Mouse (Mus musculus): ENCODE results near the gene Ei24. TPM values are rescaled to one million over a fixed set of nuclear protein-coding genes. Genes with fewer than 3 reads are reported as not detected.

The Ei24 gene
- polyA plus RNA-seq, 1 experiment from 2014 or later: 61.6 TPM

DNA sequence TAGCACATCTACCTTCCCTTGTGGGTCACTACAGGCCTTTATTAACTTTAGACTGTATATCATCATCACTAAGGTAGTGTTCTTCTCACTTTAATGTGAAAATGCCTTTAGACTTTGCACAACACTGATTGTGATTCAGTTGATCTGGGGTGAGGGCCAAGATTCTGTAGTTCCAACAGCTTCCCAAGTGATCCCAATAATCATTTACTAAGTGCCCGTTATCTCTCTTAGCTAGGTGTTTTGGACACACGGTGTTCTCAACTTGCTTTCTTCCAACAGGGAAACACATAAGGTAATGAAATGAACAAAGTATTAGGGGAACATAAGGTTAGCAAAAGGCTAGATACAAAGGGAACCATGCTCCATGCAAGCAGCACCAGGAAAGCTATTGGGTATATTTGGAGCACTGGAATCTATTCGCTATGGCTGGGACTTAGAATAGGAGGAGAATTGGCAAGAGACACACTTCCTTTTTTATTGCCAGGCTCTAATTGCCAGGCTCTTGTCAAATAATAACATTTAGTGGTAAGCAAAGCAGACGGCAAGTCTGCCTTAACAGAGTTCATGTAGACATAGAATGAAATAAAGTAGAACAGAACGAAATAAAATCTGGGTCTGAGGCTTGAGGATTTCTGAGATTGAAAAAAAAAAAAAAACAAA lies 11.1 kb upstream of the Ei24 start:
- ATAC-seq (peak; percentile 97), DNase-seq (peak; percentile 16)
- Histone ChIP-seq H3K9me3 (ENCODE audit: low read length) (no peaks in the 10 kb centered on the region), H3K27ac (ENCODE audit: low read depth) (peak overlapping the region; percentile 84), H3K36me3 (replicated peaks; ENCODE audit: insufficient read depth, low read length) (no peaks in the 10 kb centered on the region), H3K4me3 (ENCODE audit: low read depth, low read length) (no peak overlapping the region), H3K9ac (replicated peaks) (no peak overlapping the region), H3K27me3 (ENCODE audit: insufficient read depth, low read length) (no peaks in the 10 kb centered on the region), H3K4me1 (ENCODE audit: insufficient read depth) (peaks cover 6% of the 10 kb centered on the region; the same call in 1 of the 2 replicates), H3K4me2 (ENCODE audit: low read depth, low read length) (no peak overlapping the region)
- TF ChIP-seq EP300 (IDR thresholded peaks at IDR 0.05; ENCODE audit: low read depth): peak; percentile 70; the same call in 1 of the 2 replicates
- TF ChIP-seq CTCF (IDR thresholded peaks at IDR 0.05; ENCODE audit: low read depth): no peak
- WGBS (ENCODE audit: insufficient replicate concordance): 69% methylated on average over 5 of the region's 5 CpGs

DNA sequence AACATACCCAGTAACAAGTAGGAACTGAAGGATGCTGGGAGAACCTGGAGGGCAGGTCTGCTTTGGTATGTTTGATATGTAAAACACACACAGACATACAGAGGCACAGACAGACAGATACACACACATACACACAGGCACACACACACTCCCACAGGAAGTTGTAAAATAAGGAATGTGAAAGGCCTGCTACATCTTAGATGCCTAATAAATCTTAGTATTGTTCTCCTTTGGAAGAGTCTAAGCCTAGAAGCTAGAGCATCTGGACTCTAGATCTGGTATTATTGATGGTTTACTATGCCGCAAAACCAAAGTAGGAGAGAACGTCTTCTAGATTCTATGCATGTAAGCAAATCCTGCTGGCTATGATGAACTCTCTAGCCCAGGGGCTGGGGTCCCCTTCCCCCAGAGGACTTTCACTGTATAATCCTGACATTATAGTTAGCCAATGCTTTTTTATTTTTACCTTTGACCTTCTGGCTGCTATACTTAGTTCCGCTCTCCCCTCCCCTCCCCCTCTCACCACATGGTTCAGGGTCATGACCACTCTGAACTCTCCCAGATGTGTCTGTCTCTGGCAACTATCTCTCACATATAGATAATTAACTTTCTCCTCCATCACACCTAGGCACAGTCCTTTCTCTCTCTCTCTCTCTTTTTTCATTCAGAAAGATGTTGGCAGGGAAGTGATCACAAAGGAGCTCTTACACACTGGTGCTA lies 8.2 kb upstream of the Ei24 start:
- WGBS (ENCODE audit: insufficient replicate concordance): 88% methylated on average over 3 of the region's 3 CpGs

DNA sequence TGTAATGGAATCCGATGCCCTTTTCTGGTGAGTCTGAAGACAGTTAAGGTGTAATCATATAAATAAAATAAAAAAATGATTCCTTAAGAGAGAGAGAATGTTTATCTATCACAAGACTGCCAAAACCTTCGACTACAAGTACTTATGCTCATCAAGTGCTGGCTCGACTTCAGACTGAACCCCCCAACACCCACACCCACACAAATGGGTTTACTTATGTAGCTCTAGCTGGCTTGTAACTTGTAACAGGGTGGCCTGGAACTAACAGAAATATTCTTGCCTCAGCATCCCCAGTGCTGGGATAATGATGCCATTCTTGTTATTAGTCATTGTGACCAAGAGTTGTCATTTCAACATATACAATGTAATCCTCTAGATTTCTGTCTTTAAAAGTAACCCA lies 6.7 kb upstream of the Ei24 start:
- Histone ChIP-seq H3K27ac (ENCODE audit: low read depth) (no peak overlapping the region), H3K4me1 (ENCODE audit: insufficient read depth) (peaks cover 6% of the 10 kb centered on the region; the same call in 1 of the 2 replicates), H3K36me3 (replicated peaks; ENCODE audit: insufficient read depth, low read length) (no peaks in the 10 kb centered on the region), H3K4me3 (ENCODE audit: low read depth, low read length) (no peak overlapping the region), H3K9me3 (ENCODE audit: low read length) (no peaks in the 10 kb centered on the region), H3K27me3 (ENCODE audit: insufficient read depth, low read length) (no peaks in the 10 kb centered on the region), H3K9ac (replicated peaks) (no peak overlapping the region), H3K4me2 (ENCODE audit: low read depth, low read length) (no peak overlapping the region)
- no peak for ATAC-seq
- TF ChIP-seq CTCF (IDR thresholded peaks at IDR 0.05; ENCODE audit: low read depth): no peak
- TF ChIP-seq EP300 (IDR thresholded peaks at IDR 0.05; ENCODE audit: low read depth): no peak
- WGBS (ENCODE audit: insufficient replicate concordance): 65% methylated on average over 3 of the region's 3 CpGs
- DNase-seq: no peak

More for the DNA sequence above, 8.2 kb upstream of the Ei24 start:
- no peaks in the 10 kb centered on the region for H3K36me3 ChIP-seq (replicated peaks; ENCODE audit: insufficient read depth, low read length)
- H3K27me3 ChIP-seq (ENCODE audit: insufficient read depth, low read length): no peaks in the 10 kb centered on the region
- peaks cover 6% of the 10 kb centered on the region; the same call in 1 of the 2 replicates for H3K4me1 ChIP-seq (ENCODE audit: insufficient read depth)
- ATAC-seq: 0 out of 2 replicates have a peak, but pooled peaks have one; percentile 14
- H3K4me2 ChIP-seq (ENCODE audit: low read depth, low read length): no peak overlapping the region
- DNase-seq: peak; percentile 19
- H3K27ac ChIP-seq (ENCODE audit: low read depth): no peak overlapping the region
- no peak overlapping the region for H3K4me3 ChIP-seq (ENCODE audit: low read depth, low read length)
- H3K9me3 ChIP-seq (ENCODE audit: low read length): no peaks in the 10 kb centered on the region
- TF ChIP-seq EP300 (IDR thresholded peaks at IDR 0.05; ENCODE audit: low read depth): no peak
- TF ChIP-seq CTCF (IDR thresholded peaks at IDR 0.05; ENCODE audit: low read depth): no peak
- H3K9ac ChIP-seq (replicated peaks): no peak overlapping the region

DNA sequence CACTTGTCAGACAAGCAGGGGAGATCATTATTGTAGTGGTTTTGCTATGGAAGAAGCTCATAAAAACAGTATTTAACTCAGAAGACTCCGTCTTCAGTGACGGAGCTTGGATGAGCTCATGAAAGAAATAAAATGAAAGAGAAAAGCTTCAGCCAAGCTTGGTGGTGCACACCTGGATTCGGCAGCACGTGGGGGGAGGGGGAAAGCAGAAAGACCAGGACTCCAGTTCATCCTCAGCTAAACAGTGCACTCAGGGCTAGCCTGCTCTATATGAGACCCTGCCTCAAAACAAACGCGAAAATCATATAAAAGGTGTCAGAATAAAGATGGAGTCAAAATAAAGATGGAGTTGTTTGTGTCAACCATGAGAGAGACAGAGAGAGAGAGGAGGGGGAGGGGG lies 6.2 kb upstream of the Ei24 start:
- Histone ChIP-seq H3K4me1 (ENCODE audit: insufficient read depth) (peaks cover 6% of the 10 kb centered on the region; the same call in 1 of the 2 replicates), H3K4me2 (ENCODE audit: low read depth, low read length) (no peak overlapping the region), H3K36me3 (replicated peaks; ENCODE audit: insufficient read depth, low read length) (no peaks in the 10 kb centered on the region), H3K9me3 (ENCODE audit: low read length) (no peaks in the 10 kb centered on the region), H3K4me3 (ENCODE audit: low read depth, low read length) (no peak overlapping the region), H3K27ac (ENCODE audit: low read depth) (no peak overlapping the region), H3K27me3 (ENCODE audit: insufficient read depth, low read length) (no peaks in the 10 kb centered on the region), H3K9ac (replicated peaks) (no peak overlapping the region)
- no peak for TF ChIP-seq CTCF (IDR thresholded peaks at IDR 0.05; ENCODE audit: low read depth)
- TF ChIP-seq EP300 (IDR thresholded peaks at IDR 0.05; ENCODE audit: low read depth): no peak
- ATAC-seq (no peak), DNase-seq (no peak)
- WGBS (ENCODE audit: insufficient replicate concordance): 73% methylated on average over 6 of the region's 6 CpGs

DNA sequence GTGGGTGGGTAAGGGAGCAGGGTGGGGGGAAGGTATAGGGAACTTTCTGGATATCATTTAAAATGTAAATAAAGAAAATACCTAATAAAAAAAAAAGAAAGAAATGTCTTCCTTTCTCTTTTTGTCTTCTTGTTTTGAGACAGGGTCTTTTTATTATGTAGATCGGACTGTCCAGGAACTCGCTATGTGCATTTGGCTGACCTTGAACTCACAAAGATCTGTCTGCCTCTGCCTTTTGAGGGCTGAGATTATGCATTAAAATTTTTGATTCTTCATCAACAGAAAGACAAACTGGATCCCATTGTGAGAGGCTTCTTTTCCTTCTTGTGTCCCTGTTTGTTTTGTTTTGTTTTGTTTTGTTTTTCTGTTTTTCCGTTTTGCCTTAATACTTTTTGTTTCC lies 5.8 kb upstream of the Ei24 start:
- Histone ChIP-seq H3K9ac (replicated peaks) (no peak overlapping the region), H3K27ac (ENCODE audit: low read depth) (no peak overlapping the region), H3K4me3 (ENCODE audit: low read depth, low read length) (no peak overlapping the region), H3K4me2 (ENCODE audit: low read depth, low read length) (no peak overlapping the region), H3K4me1 (ENCODE audit: insufficient read depth) (peaks cover 6% of the 10 kb centered on the region; the same call in 1 of the 2 replicates), H3K27me3 (ENCODE audit: insufficient read depth, low read length) (no peaks in the 10 kb centered on the region), H3K36me3 (replicated peaks; ENCODE audit: insufficient read depth, low read length) (no peaks in the 10 kb centered on the region), H3K9me3 (ENCODE audit: low read length) (no peaks in the 10 kb centered on the region)
- WGBS (ENCODE audit: insufficient replicate concordance): 82% methylated on average over 3 of the region's 3 CpGs
- TF ChIP-seq EP300 (IDR thresholded peaks at IDR 0.05; ENCODE audit: low read depth): no peak
- TF ChIP-seq CTCF (IDR thresholded peaks at IDR 0.05; ENCODE audit: low read depth): no peak
- DNase-seq (no peak), ATAC-seq (no peak)

DNA sequence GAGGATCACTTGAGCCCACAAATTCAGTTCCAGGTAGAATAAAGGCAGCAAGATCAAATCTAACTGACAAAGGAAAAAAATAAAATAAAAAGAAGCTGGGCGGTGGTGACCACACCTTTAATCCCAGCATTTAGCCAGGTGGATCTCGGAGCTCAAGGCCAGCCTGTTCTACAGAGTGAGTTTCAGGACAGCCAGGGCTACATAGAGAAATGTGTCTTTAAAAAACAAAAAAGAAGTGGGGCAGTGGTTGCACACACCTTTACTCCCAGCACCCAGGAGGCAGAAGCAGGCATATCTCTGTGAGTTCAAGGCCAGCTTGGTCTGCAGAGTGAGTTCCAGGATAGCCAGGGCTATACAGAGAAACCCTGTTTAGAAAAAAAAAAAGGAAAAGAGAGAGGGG lies 4.8 kb upstream of the Ei24 start:
- no peak for DNase-seq
- no peaks in the 10 kb centered on the region for H3K9me3 ChIP-seq (ENCODE audit: low read length)
- WGBS (ENCODE audit: insufficient replicate concordance): 74% methylated on average over 2 of the region's 2 CpGs
- no peaks in the 10 kb centered on the region for H3K36me3 ChIP-seq (replicated peaks; ENCODE audit: insufficient read depth, low read length)
- TF ChIP-seq EP300 (IDR thresholded peaks at IDR 0.05; ENCODE audit: low read depth) (no peak), CTCF (IDR thresholded peaks at IDR 0.05; ENCODE audit: low read depth) (no peak)
- no peak for ATAC-seq
- no peak overlapping the region for H3K27ac ChIP-seq (ENCODE audit: low read depth)
- H3K4me3 ChIP-seq (ENCODE audit: low read depth, low read length): no peak overlapping the region
- H3K4me2 ChIP-seq (ENCODE audit: low read depth, low read length): no peak overlapping the region
- no peak overlapping the region for H3K9ac ChIP-seq (replicated peaks)
- peaks cover 6% of the 10 kb centered on the region; the same call in 1 of the 2 replicates for H3K4me1 ChIP-seq (ENCODE audit: insufficient read depth)
- no peaks in the 10 kb centered on the region for H3K27me3 ChIP-seq (ENCODE audit: insufficient read depth, low read length)
